Mouse (Mus musculus) bone marrow, adult 2 months (tissue): ENCODE measurements around the gene Myh14.

ENCODE experiments used
- CTCF ChIP-seq: fragments of 200-500 bp; IDR thresholded peaks from 2 replicates; pipeline ENCODE4 v1.5.1; 2011; ENCODE audit warnings: low read length, control low read depth; ENCODE audit not compliant: control insufficient read depth, insufficient read depth
- POLR2A ChIP-seq: fragments of 200-500 bp; IDR thresholded peaks from 2 replicates; pipeline ENCODE4 v1.6.1; 2011; ENCODE audit warnings: low read depth, mild to moderate bottlenecking, control low read depth, low read length, borderline replicate concordance; ENCODE audit not compliant: control insufficient read depth

GRCm38 (mm10) chr7:44583146-44583545, 87.5 kb downstream of the Myh14 start:
- TF ChIP-seq POLR2A (no peak), CTCF (no peak)
